15 mouse cellular contexts compared by ENCODE assay signal in the genomic region with DNA sequence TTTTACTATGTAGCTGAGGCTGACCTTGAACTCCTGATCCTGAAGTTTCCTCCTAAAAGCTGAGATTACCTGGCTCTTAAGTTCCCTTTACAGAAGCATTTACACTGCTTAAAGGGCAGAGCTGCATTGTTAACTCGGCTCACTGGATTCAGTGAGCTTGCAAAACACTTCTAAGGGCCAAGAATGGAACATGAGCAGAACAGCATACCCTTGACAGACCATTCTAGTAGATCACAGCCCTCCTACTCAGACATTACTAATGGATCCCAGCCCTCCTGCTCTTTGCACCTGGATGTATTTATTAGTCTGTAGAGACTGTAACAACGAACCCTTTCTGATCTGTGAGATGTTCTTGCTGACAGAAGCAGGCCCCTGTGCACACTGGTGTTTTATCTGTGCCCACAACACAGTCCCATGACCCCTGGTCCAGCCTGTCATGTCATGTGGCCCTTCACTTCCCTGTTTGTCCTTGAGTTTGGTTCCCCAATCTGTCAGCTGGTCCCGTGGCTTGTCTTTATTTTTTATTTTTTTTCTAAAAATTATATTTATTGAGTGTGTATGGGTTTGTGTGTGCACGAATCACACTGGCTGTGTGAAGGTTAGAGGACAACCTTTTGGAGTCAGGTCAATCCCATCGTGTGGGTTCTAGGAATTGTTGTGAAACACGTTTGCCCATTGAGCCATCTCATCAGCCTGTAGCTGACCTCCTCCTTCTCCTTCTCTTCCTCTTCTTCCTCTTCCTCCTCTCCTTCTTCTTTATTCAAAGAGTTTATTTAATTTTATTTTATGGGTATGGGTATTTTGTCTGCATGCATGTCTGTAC. TPM values are rescaled to one million over a fixed set of nuclear protein-coding genes. Genes with fewer than 3 reads are reported as not detected.
DNase-seq lines count a peak whose midpoint lies in the region; ATAC-seq and TF ChIP-seq lines count a peak whose summit lies in the region.
"Had no signal": no experiment of that assay in that cellular context is flagged by ENCODE, and none has a peak within 500 bp of the region (broad histone marks: within the 10 kb centered on the region; RNA-seq: fewer than 3 reads in every experiment).

No protein-coding gene starts in this region.

- no peak for TF ChIP-seq CTCF in bone marrow macrophage, adult 2 months (IDR thresholded peaks at IDR 0.05; ENCODE audit: low read depth, low read length)

- peaks cover 76% of the 10 kb centered on the region for H3K4me1 ChIP-seq in bone marrow macrophage, adult 2 months (ENCODE audit: control insufficient read depth, insufficient read depth, low read length)

- ATAC-seq in megakaryocyte progenitor cell, adult 5-6 weeks (replicated peaks; ENCODE audit: poor library complexity): peak; percentile 48
- ATAC-seq: forebrain, embryonic 16.5 days; hindbrain, embryonic 16.5 days had no signal

- DNase-seq in adrenal gland, adult 2 months: peak; percentile 65
- no peak for DNase-seq in adrenal gland, adult 18-20 months (ENCODE audit: low spot score in 2 of 2)
- DNase-seq in layer of hippocampus, adult 9-11 months: peak; percentile 65
- no peak for DNase-seq in layer of hippocampus, postnatal 14 days (ENCODE audit: low spot score in 2 of 2)
- DNase-seq in cerebellum, adult 9-10 months: no peak
- DNase-seq in left cerebral cortex, adult 18-20 months (ENCODE audit: low spot score in 2 of 2): no peak
- DNase-seq: adrenal gland, postnatal 10 days; cerebellum, adult 2 months; kidney, postnatal 14 days; spleen, adult 18-20 months; thymus, postnatal 14 days had no signal

- no peak overlapping the region for H3K4me3 ChIP-seq in bone marrow macrophage, adult 2 months (ENCODE audit: insufficient read depth, low read length)

- TF ChIP-seq POLR2A in bone marrow macrophage, adult 2 months (IDR thresholded peaks at IDR 0.05; ENCODE audit: borderline replicate concordance, low read depth, low read length): no peak

- peak overlapping the region; percentile 100 for H3K27ac ChIP-seq in bone marrow macrophage, adult 2 months (ENCODE audit: insufficient read depth, low read depth, low read length)

RNA-seq across cellular contexts. Expression of gene Slc6a6, which starts 32.3 kb away (rescaled TPM):
- 100 to 1,000 TPM; 466 to 626 TPM for total RNA-seq in adrenal gland, adult 2 months (2021)
- polyA plus RNA-seq in adrenal gland, adult 2 months (2012; rRNA removed): 570 and 815 TPM in 2 replicates
- 100 to 1,000 TPM; 209 to 474 TPM for total RNA-seq in adrenal gland, adult 18-20 months (2021)
- 100 to 1,000 TPM; 149 to 151 TPM for total RNA-seq in layer of hippocampus, postnatal 14 days (2021)
- 510 and 575 TPM in 2 replicates for polyA plus RNA-seq in bone marrow macrophage, adult 2 months (2012; ENCODE audit: insufficient read depth, insufficient read length, missing spikeins)
- 30.6 and 34.6 TPM in 2 replicates for total RNA-seq in megakaryocyte progenitor cell, adult 5-6 weeks (2015)
- 20.7 and 26.7 TPM in 2 replicates for total RNA-seq in megakaryocyte progenitor cell, adult 5-6 weeks (2017)
- 100 to 1,000 TPM; 134 to 137 TPM for total RNA-seq in left cerebral cortex, adult 18-20 months (2021)

Comparison
In these comparisons a context has a peak if more than half of its experiments do, and no peak if none do; other contexts are left out.
1. DNase-seq: peak in adrenal gland, adult 2 months (single experiment) and layer of hippocampus, adult 9-11 months (single experiment); none in adrenal gland, adult 18-20 months (0 of 2), layer of hippocampus, postnatal 14 days (0 of 2), cerebellum, adult 9-10 months (single experiment) and left cerebral cortex, adult 18-20 months (0 of 2).